Mouse (Mus musculus): ENCODE measurements around the gene Ttll12. TPM values are rescaled to one million over a fixed set of nuclear protein-coding genes. Genes with fewer than 3 reads are reported as not detected.
A peak's percentile ranks its signal among the peaks of the same experiment; 100 is the strongest.

Gene Ttll12
- polyA plus RNA-seq, 1 experiment from 2014 or later: 38.6 TPM

DNA sequence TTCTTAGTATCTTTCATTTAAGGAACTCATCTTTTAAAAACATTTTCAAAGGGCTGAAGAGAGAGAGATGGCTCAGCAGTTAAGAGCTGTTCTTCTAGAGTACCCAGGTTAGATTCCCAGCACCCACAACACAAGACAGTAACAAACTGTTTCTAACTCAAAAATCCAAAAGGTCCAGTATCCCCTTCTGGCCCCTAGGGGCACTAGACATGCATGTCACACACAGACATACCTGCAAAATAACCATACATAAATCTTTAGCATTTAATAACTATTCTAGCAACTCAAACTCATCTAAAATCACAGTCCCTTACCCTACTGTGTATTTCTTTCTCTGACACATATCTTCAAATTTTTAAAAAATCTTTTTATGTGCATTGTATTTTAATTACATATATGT is 41.1 kb downstream of the Ttll12 start:
- H3K9me3 ChIP-seq (replicated peaks): no peaks in the 10 kb centered on the region
- peaks cover 14% of the 10 kb centered on the region for H3K4me1 ChIP-seq
- H3K27ac ChIP-seq: no peak overlapping the region
- no peak for ATAC-seq (replicated peaks; ENCODE audit: low FRiP score)
- H3K4me2 ChIP-seq: no peak overlapping the region
- H3K4me3 ChIP-seq (replicated peaks): no peak overlapping the region
- no peaks in the 10 kb centered on the region for H3K27me3 ChIP-seq
- peaks cover 39% of the 10 kb centered on the region for H3K36me3 ChIP-seq
- no peak overlapping the region for H3K9ac ChIP-seq

- no peak overlapping the region for H3K9ac ChIP-seq
- H3K27me3 ChIP-seq: no peaks in the 10 kb centered on the region
- ATAC-seq (replicated peaks; ENCODE audit: low FRiP score): no peak
- no peak overlapping the region for H3K27ac ChIP-seq
- 84% methylated on average over 2 of the region's 2 CpGs for whole genome bisulfite sequencing
- peaks cover 10% of the 10 kb centered on the region for H3K4me1 ChIP-seq
- peaks cover 76% of the 10 kb centered on the region for H3K36me3 ChIP-seq
- H3K4me2 ChIP-seq: no peak overlapping the region
- no peak overlapping the region for H3K4me3 ChIP-seq (replicated peaks)
- H3K9me3 ChIP-seq (replicated peaks): no peaks in the 10 kb centered on the region
These were observed 44.8 kb downstream of the Ttll12 start for GRCm38 (mm10) chr15:83550137-83550536.

DNA sequence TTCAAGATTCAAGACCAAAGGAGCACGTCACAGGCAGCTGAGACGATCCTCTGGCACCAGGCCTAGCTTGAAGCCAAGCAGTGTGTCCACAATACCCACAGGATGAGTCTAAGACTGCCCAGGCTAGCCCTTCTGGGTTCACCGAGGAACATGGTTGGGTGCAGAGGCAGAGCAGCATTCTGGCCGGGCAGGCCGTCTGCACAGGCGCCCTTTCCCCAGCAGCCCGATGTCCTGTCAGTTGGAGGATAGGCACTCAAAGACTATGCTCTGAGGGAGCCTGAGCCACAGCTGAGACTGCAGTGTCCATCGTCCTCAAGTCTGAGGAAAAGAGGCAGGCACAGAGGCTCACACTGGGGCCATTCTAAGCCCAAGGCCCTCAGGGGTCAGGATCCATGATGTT is 47.8 kb downstream of the Ttll12 start:
- H3K9ac ChIP-seq: no peak overlapping the region
- H3K4me2 ChIP-seq: no peak overlapping the region
- no peaks in the 10 kb centered on the region for H3K4me1 ChIP-seq
- H3K9me3 ChIP-seq (replicated peaks): no peaks in the 10 kb centered on the region
- no peak for ATAC-seq (replicated peaks; ENCODE audit: low FRiP score)
- H3K4me3 ChIP-seq (replicated peaks): no peak overlapping the region
- 93% methylated on average over 8 of the region's 8 CpGs for WGBS
- no peaks in the 10 kb centered on the region for H3K27me3 ChIP-seq
- peaks cover 70% of the 10 kb centered on the region for H3K36me3 ChIP-seq
- no peak overlapping the region for H3K27ac ChIP-seq

- ATAC-seq (replicated peaks; ENCODE audit: low FRiP score): no peak
- Histone ChIP-seq H3K36me3 (peaks cover 60% of the 10 kb centered on the region), H3K27ac (no peak overlapping the region), H3K9ac (no peak overlapping the region), H3K4me1 (no peaks in the 10 kb centered on the region), H3K4me2 (no peak overlapping the region), H3K4me3 (replicated peaks) (no peak overlapping the region), H3K27me3 (no peaks in the 10 kb centered on the region), H3K9me3 (replicated peaks) (no peaks in the 10 kb centered on the region)
- 90% methylated on average over 7 of the region's 7 CpGs for WGBS
These were observed 48.9 kb downstream of the Ttll12 start for GRCm38 (mm10) chr15:83546029-83546428.

- Histone ChIP-seq H3K4me1 (peaks cover 13% of the 10 kb centered on the region), H3K4me3 (replicated peaks) (no peak overlapping the region), H3K36me3 (peaks cover 18% of the 10 kb centered on the region), H3K4me2 (no peak overlapping the region), H3K27ac (no peak overlapping the region), H3K27me3 (no peaks in the 10 kb centered on the region), H3K9ac (no peak overlapping the region), H3K9me3 (replicated peaks) (no peaks in the 10 kb centered on the region)
- no peak for ATAC-seq (replicated peaks; ENCODE audit: low FRiP score)
- WGBS: 79% methylated on average over 9 of the region's 9 CpGs
These were observed 53.2 kb downstream of the Ttll12 start for GRCm38 (mm10) chr15:83541647-83542287.

DNA sequence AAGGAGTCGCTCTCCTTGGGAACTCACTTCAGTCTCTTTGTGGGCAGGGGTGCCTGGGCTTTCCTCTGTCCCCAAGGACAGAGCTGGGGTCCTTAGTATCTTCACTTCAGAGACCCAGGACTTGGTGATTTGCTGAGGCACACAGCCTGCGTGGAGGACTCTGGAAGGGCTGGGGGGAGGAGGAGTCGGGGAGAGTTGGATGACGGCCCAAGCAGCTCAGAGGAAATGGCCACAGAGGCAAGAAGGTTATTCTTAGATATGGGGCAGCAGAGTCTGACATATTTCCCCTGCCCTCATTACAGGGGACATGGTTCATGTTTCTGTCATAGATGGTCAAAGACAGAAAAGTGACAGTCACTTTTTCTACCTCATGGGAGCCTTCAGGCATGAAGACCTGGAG is 55.1 kb downstream of the Ttll12 start:
- Histone ChIP-seq H3K4me3 (replicated peaks) (no peak overlapping the region), H3K4me2 (no peak overlapping the region), H3K9ac (no peak overlapping the region), H3K27me3 (no peaks in the 10 kb centered on the region), H3K27ac (no peak overlapping the region), H3K36me3 (no peaks in the 10 kb centered on the region), H3K4me1 (peaks cover 21% of the 10 kb centered on the region), H3K9me3 (replicated peaks) (no peaks in the 10 kb centered on the region)
- WGBS: 48% methylated on average over 4 of the region's 4 CpGs
- no peak for ATAC-seq (replicated peaks; ENCODE audit: low FRiP score)

DNA sequence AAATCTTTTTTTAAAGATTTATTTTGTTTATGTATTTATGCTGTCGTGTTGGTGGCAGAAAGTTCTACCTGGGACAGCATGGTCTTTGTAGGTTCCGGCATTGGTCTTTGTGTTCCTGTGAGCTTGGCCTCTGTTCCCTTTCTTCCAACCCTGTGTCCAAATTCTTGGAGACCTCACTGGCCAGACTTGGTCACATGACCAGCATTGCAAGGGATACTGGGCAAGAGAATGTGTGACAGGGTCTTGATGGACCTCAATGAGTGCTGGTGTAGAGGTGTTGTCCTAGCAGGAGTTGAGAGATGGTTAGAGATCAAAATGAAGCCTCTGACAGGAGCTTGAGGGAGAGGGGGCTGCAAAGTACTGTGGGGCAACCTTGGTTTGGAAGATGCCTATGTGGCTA is 56.1 kb downstream of the Ttll12 start:
- H3K4me3 ChIP-seq (replicated peaks): no peak overlapping the region
- WGBS: 92% methylated on average over 2 of the region's 2 CpGs
- H3K9me3 ChIP-seq (replicated peaks): no peaks in the 10 kb centered on the region
- no peak overlapping the region for H3K27ac ChIP-seq
- no peak overlapping the region for H3K4me2 ChIP-seq
- no peaks in the 10 kb centered on the region for H3K36me3 ChIP-seq
- H3K27me3 ChIP-seq: no peaks in the 10 kb centered on the region
- H3K9ac ChIP-seq: no peak overlapping the region
- no peak for ATAC-seq (replicated peaks; ENCODE audit: low FRiP score)
- peaks cover 21% of the 10 kb centered on the region for H3K4me1 ChIP-seq

DNA sequence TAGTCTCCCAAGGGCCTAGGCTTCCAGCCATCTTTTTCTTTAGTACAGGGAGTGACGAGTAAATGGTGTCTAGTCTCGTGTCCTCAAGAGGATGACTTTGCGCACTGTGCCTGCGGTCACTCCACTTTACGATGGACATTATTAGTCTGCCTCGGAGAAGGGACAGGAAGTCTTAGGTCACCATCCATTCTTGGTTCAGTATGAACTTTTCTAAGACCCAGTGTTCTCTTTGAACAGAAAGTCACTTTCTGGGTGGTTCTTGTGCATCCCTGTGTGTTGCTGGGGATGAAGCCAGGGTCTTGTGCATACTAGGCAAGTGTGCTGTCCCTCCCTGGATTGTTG is 59.1 kb downstream of the Ttll12 start:
- Histone ChIP-seq H3K9me3 (replicated peaks) (no peaks in the 10 kb centered on the region), H3K4me2 (no peak overlapping the region), H3K4me3 (replicated peaks) (no peak overlapping the region), H3K4me1 (peaks cover 24% of the 10 kb centered on the region), H3K27me3 (no peaks in the 10 kb centered on the region), H3K27ac (no peak overlapping the region), H3K9ac (no peak overlapping the region), H3K36me3 (no peaks in the 10 kb centered on the region)
- ATAC-seq (replicated peaks; ENCODE audit: low FRiP score): no peak
- 65% methylated on average over 6 of the region's 6 CpGs for WGBS

DNA sequence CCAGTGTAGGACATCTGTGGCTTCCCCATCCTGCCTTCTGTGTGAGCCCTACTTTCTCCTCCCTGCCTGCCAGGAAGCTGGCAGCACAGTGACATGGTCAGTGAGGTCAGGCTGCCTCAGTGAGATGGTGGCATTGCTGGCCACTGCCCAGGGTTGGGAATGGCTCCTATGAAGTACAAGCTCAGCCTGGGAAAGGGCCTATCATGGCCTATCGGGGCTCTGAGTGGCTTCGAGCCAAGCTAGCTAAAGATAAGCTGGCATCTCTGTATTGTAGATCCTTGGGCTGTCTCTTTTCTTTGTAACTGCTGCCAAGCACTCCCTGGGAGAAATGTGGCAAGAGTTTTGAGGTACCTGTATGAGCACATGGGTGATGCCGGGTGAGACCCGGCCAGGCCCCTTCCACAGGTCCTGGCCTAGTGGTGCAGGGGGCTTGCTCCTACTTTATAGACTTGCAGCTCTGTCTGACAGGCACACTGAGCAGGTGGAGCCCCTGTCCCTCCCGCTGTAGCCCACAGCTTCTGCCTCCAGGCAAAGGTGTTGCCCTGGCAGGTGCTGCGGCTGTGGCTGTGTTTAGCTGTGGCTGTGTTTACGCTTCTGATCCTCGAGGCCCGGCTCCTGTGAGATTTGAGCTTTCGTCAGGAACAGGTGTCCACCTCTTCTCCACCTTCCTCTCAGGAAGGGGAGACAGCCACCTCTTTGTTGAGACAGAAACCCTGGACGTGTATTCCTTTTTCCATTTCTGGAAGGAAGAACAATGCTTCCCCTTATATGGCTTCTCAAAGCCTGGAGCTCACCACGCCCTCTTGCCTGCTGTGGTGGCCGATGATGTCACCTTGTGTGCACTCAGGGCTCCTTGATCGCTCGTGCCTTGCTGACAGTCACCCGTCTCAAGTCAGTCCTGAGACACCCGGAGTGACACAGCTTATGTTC is 59.7 kb downstream of the Ttll12 start:
- WGBS: 72% methylated on average over 17 of the region's 17 CpGs
- Histone ChIP-seq H3K4me2 (no peak overlapping the region), H3K27ac (0 out of 2 replicates have a peak overlapping the region, but pooled peaks have one; percentile 37), H3K9me3 (replicated peaks) (no peaks in the 10 kb centered on the region), H3K27me3 (no peaks in the 10 kb centered on the region), H3K4me1 (peaks cover 27% of the 10 kb centered on the region), H3K4me3 (replicated peaks) (no peak overlapping the region), H3K9ac (no peak overlapping the region), H3K36me3 (no peaks in the 10 kb centered on the region)
- ATAC-seq (replicated peaks; ENCODE audit: low FRiP score): no peak

- Histone ChIP-seq H3K9ac (no peak overlapping the region), H3K27ac (no peak overlapping the region), H3K4me1 (peaks cover 41% of the 10 kb centered on the region), H3K4me2 (no peak overlapping the region), H3K27me3 (peaks cover 7% of the 10 kb centered on the region), H3K9me3 (replicated peaks) (no peaks in the 10 kb centered on the region), H3K4me3 (replicated peaks) (no peak overlapping the region), H3K36me3 (no peaks in the 10 kb centered on the region)
- 70% methylated on average over 7 of the region's 7 CpGs for WGBS
- ATAC-seq (replicated peaks; ENCODE audit: low FRiP score): no peak
These were observed 62.4 kb downstream of the Ttll12 start for GRCm38 (mm10) chr15:83532606-83533005.

DNA sequence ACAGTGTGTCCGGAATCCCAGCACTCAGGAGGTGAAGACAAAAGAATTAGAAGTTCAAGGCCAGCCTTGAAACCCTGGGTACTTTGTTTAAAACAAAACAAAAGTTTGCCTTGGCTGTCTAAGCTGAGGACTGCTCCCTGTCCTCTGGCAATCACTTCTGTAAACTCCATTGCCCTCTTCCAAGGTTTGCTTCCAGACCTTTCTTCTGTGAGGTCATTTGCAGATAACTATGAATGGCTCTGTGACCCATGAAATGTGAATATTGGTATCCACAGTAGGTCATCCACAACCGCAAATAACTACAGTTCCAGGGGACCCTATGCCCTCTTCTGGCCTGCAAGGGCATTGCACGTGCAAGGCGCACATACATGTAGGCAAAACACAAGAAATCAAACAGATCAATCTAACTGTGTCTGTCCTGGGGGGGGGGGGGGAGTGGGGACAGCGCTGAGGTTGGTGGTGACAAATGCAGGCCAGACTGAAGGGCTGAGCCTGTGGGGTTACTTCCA is 62.9 kb downstream of the Ttll12 start:
- 88% methylated on average over 5 of the region's 5 CpGs for WGBS

DNA sequence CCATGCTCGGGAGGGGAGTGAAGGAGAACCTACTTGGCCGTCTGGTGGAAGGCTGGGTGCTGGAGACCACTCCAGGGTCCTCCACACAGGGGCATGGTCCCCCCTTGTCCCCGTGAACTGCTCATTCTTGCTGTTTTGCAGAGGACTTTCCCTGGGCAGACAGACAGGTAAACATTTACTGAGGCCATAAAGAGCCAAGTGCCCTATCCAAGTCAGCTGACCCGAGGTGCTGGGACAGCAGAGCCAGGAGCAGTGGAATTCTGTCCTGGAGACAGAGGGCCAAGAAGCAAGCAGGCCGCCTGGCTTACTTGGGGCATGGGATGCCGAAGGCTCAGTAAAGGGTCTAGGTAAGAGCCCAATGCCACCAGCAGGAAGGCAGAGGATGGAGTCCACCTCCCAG is 64.3 kb downstream of the Ttll12 start:
- no peak overlapping the region for H3K9ac ChIP-seq
- peaks cover 58% of the 10 kb centered on the region for H3K4me1 ChIP-seq
- ATAC-seq (replicated peaks; ENCODE audit: low FRiP score): 0 out of 2 replicates have a peak, but pooled peaks have one; percentile 26
- peak overlapping the region; percentile 82 for H3K27ac ChIP-seq
- no peak overlapping the region for H3K4me2 ChIP-seq
- 57% methylated on average over 6 of the region's 6 CpGs for WGBS
- no peak overlapping the region for H3K4me3 ChIP-seq (replicated peaks)
- H3K36me3 ChIP-seq: no peaks in the 10 kb centered on the region
- no peaks in the 10 kb centered on the region for H3K9me3 ChIP-seq (replicated peaks)
- peaks cover 26% of the 10 kb centered on the region for H3K27me3 ChIP-seq

More for the DNA sequence above, 62.9 kb downstream of the Ttll12 start:
- Histone ChIP-seq H3K4me1 (peaks cover 47% of the 10 kb centered on the region), H3K4me2 (no peak overlapping the region), H3K36me3 (no peaks in the 10 kb centered on the region), H3K9me3 (replicated peaks) (no peaks in the 10 kb centered on the region), H3K9ac (no peak overlapping the region), H3K27ac (no peak overlapping the region), H3K27me3 (peaks cover 13% of the 10 kb centered on the region), H3K4me3 (replicated peaks) (no peak overlapping the region)
- ATAC-seq (replicated peaks; ENCODE audit: low FRiP score): no peak

Measured in kidney, embryonic 15.5 days (tissue).